Mouse (Mus musculus): ENCODE results near the gene Cox19.
"Not testable (repeated sequence)": the region's sequence is repeated elsewhere in the genome, so short reads cannot be mapped to it uniquely, and the experiment has no call there.

The Cox19 gene

DNA sequence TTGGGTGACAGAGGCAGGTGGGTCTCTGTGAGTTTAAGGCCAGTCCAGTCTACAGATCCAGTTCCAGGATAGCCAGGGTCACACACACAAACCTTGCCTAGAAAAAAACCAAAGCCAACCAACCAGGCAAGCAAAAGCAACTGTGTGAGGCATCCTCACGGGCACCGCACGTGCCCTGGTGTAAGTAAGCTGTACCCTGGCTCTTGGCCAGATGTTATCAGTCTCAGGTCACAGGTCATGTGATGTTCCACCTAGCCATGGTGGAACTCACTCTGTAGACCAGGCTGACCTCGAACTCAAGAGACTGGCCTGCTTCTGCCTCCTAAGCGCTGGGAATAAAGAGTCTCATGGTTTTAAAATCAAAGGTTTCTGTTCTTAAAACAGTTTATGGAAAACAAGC, 8.0 kb upstream of the Cox19 start:
- DNase-seq = no peak

DNA sequence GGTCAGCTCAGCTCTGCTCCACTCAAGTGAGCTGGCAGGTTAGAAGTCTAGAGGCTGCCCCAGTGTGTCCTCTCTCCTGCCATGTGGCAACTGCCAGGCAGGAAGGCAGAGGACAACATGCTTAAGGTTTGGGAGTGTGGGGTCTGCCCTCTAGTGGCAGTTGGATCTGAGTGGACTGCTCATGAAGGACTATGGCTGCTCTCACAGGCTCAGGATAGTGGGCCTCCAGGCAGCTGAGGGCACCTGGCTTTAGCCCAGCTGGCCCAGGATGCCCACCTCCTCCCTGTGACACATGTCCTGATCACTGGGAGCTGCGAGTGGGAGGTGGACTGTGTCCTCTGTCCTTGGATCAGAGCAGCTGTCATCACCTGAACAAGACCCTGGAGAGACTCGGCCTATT, 7.4 kb upstream of the Cox19 start:
- peak; percentile 56 for DNase-seq

DNA sequence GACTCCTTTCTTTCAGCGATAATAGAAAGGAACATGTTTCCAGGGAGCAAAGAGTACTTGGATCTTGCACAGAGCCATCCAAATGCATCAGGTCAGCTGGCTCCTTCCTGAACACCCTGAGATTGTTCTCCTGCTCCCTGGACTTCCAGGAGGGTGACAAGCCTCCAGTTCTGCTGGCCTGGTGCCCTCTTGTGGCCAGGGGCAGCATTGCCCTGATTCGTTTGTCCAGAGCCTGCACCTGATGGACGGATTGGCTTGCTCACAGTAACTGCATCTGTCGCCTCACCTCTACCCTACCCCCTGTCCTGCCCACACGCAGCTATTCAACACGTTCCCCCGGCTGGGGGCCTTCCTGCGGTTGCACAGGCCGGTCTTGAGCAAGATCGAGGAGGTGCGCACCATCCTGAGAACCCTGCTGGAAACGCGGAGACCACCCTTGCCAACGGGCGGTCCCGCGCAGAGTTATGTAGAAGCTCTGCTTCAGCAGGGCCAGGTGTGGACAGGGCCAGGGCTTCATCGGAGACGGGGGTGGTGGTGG, 4.1 kb upstream of the Cox19 start:
- peak; percentile 90 for DNase-seq

DNA sequence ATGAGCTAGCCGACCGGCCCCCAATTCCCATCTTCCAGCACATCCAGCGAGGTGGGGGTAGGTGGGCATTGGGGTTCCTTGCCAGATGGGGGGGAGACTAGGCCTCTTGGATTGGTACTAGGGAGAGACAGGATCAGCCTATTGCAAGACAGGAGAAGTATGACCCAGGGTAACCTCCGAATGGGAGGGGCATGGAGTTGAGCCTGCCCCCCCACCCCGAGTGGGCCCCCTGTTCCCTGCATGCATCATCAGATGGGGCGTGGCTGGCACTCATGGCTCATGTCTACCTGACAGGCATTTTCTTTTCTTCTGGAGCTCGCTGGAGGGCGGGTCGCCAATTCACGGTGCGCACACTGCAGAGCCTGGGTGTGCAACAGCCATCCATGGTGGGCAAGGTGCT, 2.7 kb upstream of the Cox19 start:
- DNase-seq = no peak

DNA sequence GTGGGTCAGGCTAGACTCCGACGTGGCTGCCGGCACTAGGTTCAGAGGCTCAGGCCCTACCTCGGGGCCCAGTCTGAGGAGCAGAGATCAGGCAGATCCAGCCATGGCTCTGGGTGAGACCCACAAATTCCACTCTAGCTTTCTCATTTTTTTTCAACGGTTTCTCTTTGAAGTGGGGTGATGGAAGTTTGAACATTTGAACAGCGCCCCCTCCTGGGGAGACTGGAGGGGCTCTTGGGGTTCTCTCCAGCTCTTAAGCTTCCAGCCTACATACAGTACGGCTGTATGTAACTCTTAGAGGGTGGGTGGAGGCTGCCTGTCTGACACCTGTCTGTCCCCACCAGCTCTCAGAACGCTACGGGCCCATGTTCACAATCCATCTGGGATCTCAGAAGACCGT, 2.3 kb upstream of the Cox19 start:
- DNase-seq = no peak

DNA sequence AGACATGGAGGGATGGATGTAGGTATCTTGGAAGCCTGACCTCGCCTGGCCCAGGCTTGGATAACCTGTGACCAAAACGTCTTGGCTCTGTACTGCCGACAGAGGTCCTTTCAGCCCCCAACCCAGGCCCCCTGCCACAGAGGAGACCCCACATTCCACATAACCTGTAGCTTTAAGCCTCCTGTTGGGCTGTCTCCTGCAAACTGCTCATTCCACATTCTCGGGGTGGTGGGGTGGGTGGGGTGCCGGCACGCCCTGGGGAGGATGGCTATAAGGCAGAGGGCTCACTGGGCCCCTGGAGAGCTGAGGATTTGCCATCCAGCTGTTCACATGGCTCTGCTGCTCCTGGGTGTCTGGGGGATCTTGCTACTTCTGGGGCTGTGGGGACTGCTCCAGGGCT, 1.1 kb upstream of the Cox19 start, which contains the start of gene Cyp2w1:
Gene Cyp2w1, plus strand, starts transcription at position 301 of the 400 bp plus-strand sequence.
- DNase-seq = no peak

DNA sequence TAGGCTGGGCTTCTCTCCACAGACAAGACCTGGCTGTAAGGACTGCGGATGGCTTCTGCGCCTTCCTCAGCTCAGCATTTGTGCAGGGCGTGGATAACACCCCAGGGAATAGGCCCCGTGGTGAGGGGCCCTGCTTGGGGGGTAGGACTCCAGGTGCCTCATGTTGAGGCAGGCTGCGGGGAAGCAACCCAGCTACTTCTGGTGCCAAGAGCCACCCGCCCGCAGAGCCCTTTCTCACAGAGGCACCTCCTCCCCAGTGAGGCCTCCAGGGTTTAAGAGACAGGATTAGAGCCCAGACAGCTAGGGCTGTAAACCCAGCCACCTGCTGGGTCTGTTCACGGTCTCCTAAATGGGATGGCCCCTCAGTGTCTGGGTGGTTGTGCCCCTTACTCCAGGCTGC, 410 bp upstream of the Cox19 start:
- no peak for DNase-seq

DNA sequence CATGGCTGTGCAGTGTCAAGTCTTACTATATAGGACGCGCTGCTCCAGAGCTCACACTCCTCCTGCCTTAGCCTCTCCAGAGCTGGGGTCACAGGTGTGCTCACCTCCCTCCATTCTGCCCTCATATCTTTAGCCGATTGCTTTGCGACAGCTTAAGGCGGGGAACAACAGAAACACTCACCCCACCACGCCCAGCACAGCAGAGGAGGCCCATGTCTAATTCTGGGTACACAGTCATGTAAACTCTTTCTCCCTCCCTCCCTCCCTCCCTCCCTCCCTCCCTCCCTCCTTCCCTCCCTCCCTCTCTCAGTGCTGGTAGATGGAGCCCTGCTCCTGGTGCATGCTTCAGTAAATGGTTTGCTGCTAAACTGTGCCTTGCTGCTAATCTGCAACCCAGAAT, 1.5 kb downstream of the Cox19 start:
- no peak for DNase-seq

DNA sequence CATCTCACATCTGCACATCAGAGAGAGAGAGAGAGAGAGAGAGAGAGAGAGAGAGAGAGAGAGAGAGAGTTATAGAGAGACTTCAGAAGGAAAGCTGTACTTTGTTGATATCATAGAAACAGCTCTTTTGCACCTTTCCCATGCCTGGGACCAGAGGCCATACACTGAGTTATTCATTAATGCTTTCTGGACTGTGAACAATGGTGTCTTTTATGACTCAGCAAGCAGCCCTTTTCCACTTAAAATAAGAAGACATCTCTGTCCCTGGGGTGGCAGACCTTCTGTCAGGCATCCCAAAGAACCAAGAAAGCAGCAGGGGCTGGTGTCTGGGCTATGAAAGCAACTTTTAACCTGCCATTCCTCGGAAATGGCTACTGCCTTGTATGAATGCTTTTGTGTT, 4.0 kb downstream of the Cox19 start:
- no peak for DNase-seq

DNA sequence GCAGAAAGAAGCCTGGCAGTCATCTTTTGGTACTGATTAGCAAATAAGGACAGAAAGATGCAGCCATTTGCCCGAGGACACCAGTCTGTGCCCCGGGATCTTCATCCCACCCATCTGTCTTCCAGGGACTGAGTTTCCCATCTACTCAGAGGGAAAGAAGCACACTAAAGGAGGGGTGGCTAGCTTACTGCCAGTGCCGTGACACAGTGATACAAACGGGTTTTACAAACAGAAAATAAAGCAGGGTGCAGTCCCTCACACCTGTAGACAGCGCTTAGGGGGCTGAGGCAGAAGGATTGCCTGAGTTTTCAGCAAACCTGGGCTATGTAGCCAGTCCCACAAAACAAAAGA, 5.9 kb downstream of the Cox19 start:
- no peak for DNase-seq

DNA sequence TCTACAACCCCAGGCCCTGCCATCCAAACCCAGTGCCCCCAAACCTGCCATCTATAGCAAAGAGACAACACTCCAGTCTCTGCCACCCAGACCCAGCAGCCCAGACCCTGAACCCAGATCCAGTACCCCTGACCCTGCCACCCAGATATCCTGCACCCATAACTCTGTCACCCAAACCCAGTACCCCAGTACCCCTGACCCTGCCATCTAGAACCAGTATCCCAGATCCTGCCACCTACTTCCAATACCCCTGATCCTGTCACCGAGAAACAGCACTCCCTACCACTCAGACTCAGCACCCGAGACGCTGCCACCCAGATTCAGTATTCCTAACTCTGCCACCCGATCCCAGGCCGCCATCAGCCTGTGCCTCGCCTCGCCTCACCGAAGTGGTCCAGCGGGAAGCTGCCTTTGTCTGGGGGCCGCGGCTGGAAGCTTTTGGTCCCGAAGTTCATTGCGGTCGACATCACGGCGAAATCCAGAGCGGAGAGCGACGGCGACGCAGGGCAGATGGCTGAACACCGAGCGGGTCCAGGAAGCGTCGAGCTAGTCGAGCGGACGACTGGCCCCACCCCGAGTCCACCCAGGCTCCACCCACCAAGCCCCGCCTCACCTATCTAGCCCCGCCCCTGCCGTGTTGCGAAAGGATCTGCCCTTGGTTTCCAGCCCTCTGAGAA, 6.4 kb downstream of the Cox19 start:
- peak; percentile 98 for DNase-seq

DNA sequence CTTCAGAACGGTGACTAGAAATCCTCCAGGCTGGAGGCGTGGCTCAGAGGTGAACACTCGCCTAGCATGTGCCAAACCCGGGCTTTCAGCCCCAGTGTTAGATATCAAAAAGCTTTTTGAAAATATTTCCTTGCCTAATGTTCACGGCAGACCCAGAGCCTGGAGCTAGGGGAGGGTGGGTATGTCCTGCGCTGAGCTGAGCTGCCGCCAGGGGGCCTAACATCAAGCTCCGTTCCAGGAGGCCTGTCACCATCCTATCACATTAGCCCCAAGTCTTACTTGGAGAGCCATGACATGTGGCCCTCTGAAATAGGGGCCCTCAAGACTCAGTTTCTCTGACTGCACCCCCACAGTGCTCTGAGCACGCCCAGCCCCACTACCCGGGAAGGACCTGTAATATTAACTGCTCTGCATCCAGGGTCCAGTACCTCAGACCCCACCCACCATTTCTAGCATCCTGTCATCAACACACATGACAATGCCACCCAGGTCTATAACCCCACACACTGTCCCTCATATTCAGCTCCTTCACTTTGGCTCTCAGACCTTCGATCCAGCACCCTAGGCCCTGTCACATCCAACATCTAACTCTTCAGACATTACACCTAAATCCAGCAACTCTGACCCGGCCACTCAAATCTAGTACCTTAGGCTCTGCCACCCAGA, 7.1 kb downstream of the Cox19 start:
- DNase-seq = peak; percentile 83

DNA sequence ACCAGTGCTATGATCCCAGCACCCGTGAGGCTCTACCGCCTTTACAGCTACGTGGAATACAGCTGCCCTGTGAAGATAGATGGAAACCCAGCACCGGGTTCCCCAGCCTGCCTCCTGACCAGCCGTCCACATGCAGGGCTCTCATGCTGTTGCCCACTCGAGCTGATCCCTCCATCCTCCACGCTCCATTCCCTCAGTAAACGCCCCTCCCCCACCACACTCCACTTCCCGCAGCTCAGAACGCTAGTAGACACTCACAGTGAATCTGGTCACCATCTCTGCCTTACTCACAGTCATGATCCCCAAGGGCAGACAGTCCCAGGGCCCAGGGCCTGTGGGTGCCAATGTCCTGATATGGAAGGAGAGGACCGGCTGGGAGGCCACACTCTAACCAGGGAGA, 12.3 kb downstream of the Cox19 start:
- no peak for DNase-seq

DNA sequence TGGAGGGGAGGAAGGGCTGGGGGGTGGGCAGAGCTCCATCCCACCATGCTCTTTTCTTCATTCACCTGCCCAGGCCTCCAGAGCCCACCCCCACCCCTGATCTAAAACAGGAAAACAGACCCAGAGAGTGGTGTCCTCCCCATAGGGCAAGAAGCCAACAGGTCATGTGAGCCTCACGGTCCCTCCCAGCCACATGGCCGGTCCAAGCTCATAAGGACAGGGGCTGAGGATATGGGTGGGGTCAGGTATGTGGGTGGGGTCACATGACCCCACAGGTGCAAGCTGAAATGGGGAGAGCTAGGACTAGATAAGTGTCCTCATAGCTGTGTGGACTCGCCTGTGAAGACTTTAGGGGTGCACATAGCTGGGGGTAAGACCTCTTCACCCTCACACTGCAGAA, 12.8 kb downstream of the Cox19 start:
- no peak for DNase-seq

DNA sequence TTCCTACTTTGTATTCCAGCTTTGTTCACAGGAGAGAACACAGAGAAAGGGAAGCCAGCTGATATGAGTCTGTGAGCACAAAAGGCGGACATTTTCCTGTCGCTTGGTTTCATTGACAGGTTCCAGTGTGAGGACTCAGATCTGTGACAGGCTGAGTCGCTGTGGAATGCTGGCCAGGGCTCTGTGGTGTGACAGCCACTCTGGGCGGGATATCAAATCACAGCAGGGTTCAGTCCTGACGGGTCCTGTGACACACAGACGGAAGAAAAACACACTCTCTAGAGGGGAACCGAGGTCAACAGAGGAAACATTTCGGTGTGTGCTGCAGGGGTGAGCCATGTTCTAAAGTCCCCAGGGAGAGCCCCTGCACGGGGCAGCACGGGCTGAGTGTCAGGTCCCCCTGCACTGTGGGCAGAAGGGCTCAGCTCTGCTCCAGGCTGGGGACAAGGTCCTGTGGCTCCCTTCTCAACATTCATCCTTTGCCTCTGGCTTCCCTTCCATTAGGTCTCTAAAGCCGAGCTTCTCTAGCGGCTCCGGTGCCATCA, 13.3 kb downstream of the Cox19 start:
- DNase-seq = no peak

DNA sequence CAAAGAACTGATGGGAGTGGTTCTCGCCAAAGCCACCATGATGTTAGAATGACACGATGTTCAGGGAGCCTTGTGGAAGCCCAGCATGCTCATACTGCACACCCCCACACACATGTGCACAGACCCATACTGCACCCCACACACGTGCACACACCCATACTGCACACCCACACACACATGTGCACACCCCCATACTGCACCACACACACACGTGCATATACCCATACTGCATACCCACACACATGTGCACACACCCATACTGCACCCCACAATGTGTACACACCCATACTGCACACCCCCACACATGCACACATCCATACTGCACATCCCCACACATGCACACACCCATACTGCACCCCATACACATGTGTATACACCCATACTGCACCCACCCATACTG, 15.6 kb downstream of the Cox19 start:
- DNase-seq = no peak

DNA sequence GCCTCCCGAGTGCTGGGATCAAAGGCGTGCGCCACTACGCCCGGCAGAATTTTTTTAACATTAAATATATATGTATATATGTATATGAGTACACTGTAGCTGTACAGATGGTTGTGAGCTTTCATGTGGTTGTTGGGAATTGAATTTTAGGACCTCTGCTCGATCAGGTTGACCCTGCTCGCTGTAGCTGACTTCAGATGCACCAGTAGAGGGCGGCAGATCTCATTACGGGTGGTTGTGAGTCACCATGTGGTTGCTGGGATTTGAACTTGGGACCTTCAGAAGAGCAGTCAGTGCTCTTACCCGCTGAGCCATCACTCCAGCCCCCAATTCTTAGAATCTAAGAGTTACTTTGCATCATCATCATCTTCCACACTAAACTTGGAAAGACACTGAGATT, 16.8 kb downstream of the Cox19 start:
- not testable (repeated sequence) for DNase-seq

DNA sequence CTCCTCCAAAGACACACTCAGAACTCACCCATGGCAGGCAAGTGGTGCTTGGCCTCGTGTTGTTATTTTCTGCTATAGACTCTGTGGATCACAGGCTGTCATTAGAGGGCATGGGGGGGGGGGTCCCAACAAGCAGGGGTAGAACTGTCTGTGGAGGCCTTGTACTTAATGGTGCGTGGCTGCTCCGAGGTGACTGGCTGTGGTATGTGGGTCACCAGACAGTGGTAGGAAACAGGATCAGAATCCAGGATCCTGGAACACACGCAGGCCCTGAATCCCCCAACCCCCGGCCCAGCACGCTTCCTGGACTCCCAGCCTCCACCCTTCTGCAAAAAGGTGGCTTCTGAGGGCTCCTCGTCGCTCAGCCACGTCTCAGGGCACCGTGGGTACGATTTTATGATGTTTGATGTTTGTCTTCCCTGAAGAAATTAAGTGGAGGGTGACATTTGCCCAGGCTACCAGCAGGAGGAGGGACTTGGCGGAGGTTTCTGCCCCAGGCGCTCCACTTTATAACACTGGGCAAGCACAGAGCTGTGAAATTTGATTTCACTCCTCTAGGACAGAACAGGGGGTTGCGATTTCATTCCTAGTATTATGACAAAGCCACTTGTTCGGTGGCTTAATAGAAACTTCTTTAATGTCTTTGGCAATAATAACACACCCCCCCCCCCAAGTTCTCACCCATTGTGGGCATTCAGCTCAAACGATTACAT, 17.8 kb downstream of the Cox19 start:
- no peak for DNase-seq

DNA sequence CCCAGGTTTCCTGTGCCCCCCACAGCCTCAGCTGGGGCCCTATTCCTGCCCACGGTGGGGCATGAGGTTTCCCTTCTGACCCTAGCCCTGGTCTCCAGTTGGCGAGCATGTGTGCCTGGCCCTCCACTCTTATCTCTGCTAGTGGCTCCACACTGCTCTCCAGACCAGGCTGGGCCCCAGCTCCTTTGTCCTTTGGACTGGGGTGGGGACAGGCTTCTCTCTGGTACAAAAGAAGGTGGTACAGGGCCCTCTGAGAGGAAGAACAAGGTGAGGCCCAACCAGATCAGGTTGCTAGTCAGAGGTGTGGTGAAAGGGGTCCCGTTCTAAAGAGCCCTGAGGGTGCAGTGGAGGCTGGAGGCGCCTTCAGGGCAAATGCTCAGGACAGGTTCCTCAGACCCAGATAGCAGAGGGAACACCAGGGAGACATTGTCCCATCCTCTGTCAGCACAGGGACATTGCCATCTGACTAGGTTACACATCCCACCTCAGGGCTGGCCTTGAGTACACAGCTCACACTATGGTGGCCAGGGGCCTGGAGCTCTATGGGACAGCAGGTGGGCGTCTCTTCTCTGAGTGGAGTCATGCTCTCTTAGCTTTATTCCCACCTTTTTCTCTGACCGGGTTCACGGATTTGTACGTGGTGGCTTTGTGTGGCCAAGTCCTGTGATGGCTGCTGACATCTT, 18.5 kb downstream of the Cox19 start:
- no peak for DNase-seq

DNA sequence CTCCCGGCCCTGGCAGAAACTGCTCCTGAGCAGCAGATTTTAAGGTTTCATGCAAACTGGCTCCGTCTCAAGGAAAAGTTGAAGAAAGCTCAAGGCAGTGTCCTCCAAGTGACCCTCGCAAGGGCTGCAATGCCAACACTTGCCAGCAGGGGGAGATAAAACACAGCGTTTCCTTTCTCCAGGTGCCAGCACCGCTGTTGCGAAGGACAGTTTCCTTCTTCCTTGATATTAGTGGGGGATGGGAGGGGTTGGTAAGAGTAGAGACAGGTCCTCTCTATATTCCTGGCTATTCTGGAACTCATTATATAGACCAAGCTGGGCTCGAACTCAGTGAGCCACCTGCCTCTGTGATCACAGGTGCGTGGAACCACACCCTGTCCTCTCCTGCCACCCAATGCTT, 19.5 kb downstream of the Cox19 start:
- peak; percentile 88 for DNase-seq

DNA sequence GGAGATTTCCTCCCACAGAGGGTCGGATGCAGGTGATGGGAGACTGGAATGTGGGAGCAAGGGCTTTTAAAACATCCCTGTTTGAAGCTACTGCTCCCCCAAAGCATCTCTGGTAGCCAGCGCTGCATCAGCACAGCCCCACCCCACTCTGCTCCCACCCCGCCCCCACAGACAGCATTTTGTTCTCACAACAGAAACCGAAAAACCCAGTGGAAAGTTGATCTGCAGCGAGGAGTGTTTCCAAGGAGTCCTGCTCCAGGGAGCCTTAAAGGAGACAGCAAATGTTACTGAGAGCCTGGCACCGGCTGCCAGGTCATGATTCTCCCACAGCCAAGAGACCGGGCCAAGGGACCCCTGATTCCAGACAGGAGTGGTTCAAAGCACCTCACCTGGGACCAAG, 20.5 kb downstream of the Cox19 start:
- DNase-seq = no peak

DNA sequence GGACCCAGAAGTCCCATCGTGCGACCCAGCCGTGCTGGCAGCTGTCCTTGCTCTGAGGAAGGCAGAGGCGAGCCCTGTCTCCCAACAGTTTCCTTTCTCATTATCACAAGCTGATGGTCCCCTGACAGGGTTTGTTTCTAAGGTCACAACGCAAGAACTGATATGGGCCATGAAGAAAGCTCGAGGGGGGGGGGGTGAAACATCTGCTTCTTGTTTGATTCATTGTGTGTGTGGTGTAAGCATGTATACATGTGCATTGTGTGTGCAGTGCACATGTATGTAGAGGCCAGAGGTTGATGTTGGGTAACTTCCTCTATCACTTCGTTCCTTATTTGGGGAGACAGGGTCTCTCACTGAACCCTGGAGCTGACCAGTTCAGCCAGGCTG, 23.6 kb downstream of the Cox19 start:
- DNase-seq = no peak

DNA sequence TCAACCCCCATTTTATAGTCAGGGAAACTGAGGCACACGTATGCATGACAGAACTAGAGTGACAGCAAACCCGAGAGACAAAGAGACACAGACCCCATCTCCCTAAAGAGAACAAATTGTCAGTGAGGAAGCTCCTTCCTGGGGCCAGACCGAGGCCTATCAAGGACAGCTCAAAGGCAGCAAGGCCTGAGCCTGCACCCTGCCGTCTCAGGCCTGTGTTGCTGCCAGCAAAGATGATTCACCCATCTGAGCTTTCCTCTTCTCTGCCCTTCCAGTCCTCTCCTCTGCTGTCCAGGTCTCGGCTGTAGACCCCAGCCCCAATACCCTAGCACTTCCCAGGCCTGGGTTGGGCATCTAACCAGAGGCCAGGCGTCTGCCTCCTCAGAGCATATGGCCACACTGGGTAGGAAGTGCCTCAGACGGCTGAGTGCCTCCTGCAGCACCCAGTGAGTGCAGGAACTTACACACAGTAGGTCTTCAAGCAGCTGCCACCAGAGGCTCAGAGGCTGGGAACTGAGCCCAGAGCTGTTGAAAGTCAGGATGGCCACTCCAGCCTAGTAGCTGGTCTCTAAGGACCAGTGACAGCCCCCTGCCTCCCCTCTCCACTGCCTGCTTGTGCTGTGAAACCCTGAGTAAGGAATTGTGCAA, 24.1 kb downstream of the Cox19 start:
- DNase-seq = no peak

Data from lung, postnatal 14 days (tissue).